In genomic region chr6:29215881-29216501, GRCm38 (mm10) we compare ENCODE assay signal across 8 mouse cellular contexts. TPM values are rescaled to one million over a fixed set of nuclear protein-coding genes. Genes with fewer than 3 reads are reported as not detected.
DNase-seq lines count a peak whose midpoint lies in the region; ATAC-seq lines count a peak whose summit lies in the region.

TSS of gene Impdh1 (minus strand) at chr6:29216364.

- no peak for DNase-seq in frontal cortex, postnatal 25 days (ENCODE audit: low spot score in 2 of 2)
- DNase-seq in cerebellum, postnatal 4 days (ENCODE audit: low spot score in 2 of 2), result peak; percentile 46 to 82
- peak; percentile 60 to 74 for DNase-seq in gastrocnemius, postnatal 36 days
- peak; percentile 87 for DNase-seq in limb, embryonic 11.5 days (ENCODE audit: low spot score)
- DNase-seq in spleen, postnatal 10 days (ENCODE audit: low spot score in 2 of 2), result peak; percentile 71 to 83

- H3K4me2 ChIP-seq in intestine, embryonic 15.5 days (replicated peaks), result peak within 1 kb of the TSS; percentile 98
- H3K4me2 ChIP-seq in limb, embryonic 11.5 days (ENCODE audit: low read depth, severe bottlenecking), result peak within 1 kb of the TSS; percentile 99
- peak within 1 kb of the TSS; percentile 97 for H3K4me2 ChIP-seq in midbrain, embryonic 13.5 days (replicated peaks)

- intact Hi-C loops in gastrocnemius, postnatal 36 days (cut with DNase I), result no loop called here

- under 1% methylated on average over 56 of the region's 56 CpGs for WGBS in intestine, embryonic 15.5 days
- under 1% methylated on average over 56 of the region's 56 CpGs for WGBS in limb, embryonic 11.5 days
- WGBS in midbrain, embryonic 13.5 days, result under 1% methylated on average over 54 of the region's 56 CpGs

- H3K9ac ChIP-seq in intestine, embryonic 15.5 days, result peak within 1 kb of the TSS; percentile 64
- peak within 1 kb of the TSS; percentile 60 for H3K9ac ChIP-seq in limb, embryonic 11.5 days (ENCODE audit: low read length)
- H3K9ac ChIP-seq in midbrain, embryonic 13.5 days (replicated peaks), result peak within 1 kb of the TSS; percentile 82

- peaks cover 31% of the 10 kb centered on the region for H3K4me1 ChIP-seq in intestine, embryonic 15.5 days (replicated peaks)
- H3K4me1 ChIP-seq in limb, embryonic 11.5 days (ENCODE audit: control insufficient read depth, insufficient read depth, low read length), result peaks cover 9% of the 10 kb centered on the region
- peaks cover 47% of the 10 kb centered on the region for H3K4me1 ChIP-seq in midbrain, embryonic 13.5 days (replicated peaks)

- H3K27ac ChIP-seq in intestine, embryonic 15.5 days, result peak within 1 kb of the TSS; percentile 52; the same call in 1 of the 2 replicates
- no peak within 1 kb of the TSS for H3K27ac ChIP-seq in limb, embryonic 11.5 days (replicated peaks; ENCODE audit: low read depth, low read length)
- H3K27ac ChIP-seq in midbrain, embryonic 13.5 days, result no peak within 1 kb of the TSS

- no peaks in the 10 kb centered on the region for H3K9me3 ChIP-seq in intestine, embryonic 15.5 days
- H3K9me3 ChIP-seq in limb, embryonic 11.5 days (ENCODE audit: control insufficient read depth, low read length), result no peaks in the 10 kb centered on the region
- no peaks in the 10 kb centered on the region for H3K9me3 ChIP-seq in midbrain, embryonic 13.5 days

- ATAC-seq in frontal cortex, adult (ENCODE audit: low TSS enrichment), result peak; percentile 47
- peak; percentile 87 for ATAC-seq in intestine, embryonic 15.5 days
- peak; percentile 83 for ATAC-seq in limb, embryonic 11.5 days (ENCODE audit: insufficient number of reproducible peaks, low FRiP score, low TSS enrichment, low read depth)
- peak; percentile 68 for ATAC-seq in midbrain, embryonic 13.5 days

- peak within 1 kb of the TSS; percentile 69 for H3K4me3 ChIP-seq in intestine, embryonic 15.5 days (replicated peaks)
- peak within 1 kb of the TSS; percentile 55 for H3K4me3 ChIP-seq in limb, embryonic 11.5 days (ENCODE audit: low read depth, low read length)
- H3K4me3 ChIP-seq in midbrain, embryonic 13.5 days (replicated peaks), result peak within 1 kb of the TSS; percentile 73

- H3K27me3 ChIP-seq in intestine, embryonic 15.5 days (replicated peaks), result no peaks in the 10 kb centered on the region
- peaks cover 21% of the 10 kb centered on the region for H3K27me3 ChIP-seq in limb, embryonic 11.5 days (ENCODE audit: control insufficient read depth, insufficient read depth, low read length)
- peaks cover 16% of the 10 kb centered on the region for H3K27me3 ChIP-seq in midbrain, embryonic 13.5 days

- no peaks in the 10 kb centered on the region for H3K36me3 ChIP-seq in intestine, embryonic 15.5 days
- no peaks in the 10 kb centered on the region for H3K36me3 ChIP-seq in limb, embryonic 11.5 days (ENCODE audit: control insufficient read depth, insufficient read depth, low read length)
- H3K36me3 ChIP-seq in midbrain, embryonic 13.5 days, result no peaks in the 10 kb centered on the region

RNA-seq across cellular contexts. Expression of gene Impdh1, which starts in this region (rescaled TPM):
- 10 to 100 TPM; 10.5 to 15.5 TPM for total RNA-seq in gastrocnemius, postnatal 36 days (2021)
- polyA plus RNA-seq in intestine, embryonic 15.5 days (2015; fragmentation: Nextera tagmentation; extraction: Ambion mirVana), result 44.7 and 44.8 TPM in 2 replicates
- polyA plus RNA-seq in limb, embryonic 11.5 days (2014; fragmentation: Nextera tagmentation; extraction: Ambion mirVana), result 40.8 and 50.1 TPM in 2 replicates
- 43.5 and 51.8 TPM in 2 replicates for polyA plus RNA-seq in midbrain, embryonic 13.5 days (2015; fragmentation: Nextera tagmentation; extraction: Ambion mirVana)

Comparison
In these comparisons a context has a peak if more than half of its experiments do, and no peak if none do; other contexts are left out.
1. DNase-seq: peak in cerebellum, postnatal 4 days (2 of 2), gastrocnemius, postnatal 36 days (2 of 2), limb, embryonic 11.5 days (single experiment) and spleen, postnatal 10 days (2 of 2); none in frontal cortex, postnatal 25 days (0 of 2).
2. Peak in every context shown above with its lines, with median percentiles within 50 percentile points of each other: ATAC-seq, H3K4me2 ChIP-seq, H3K4me3 ChIP-seq and H3K9ac ChIP-seq.